Mouse (Mus musculus) urinary bladder, adult 18-20 months (tissue): ENCODE measurements around the gene Asl.
"Not testable (repeated sequence)": the region's sequence is repeated elsewhere in the genome, so short reads cannot be mapped to it uniquely, and the experiment has no call there.

Source experiments
- DNase-seq, 2 experiments: peaks; one replicate each; pipeline ENCODE4 v3.0.0; 2022; ENCODE audit warnings: low spot score in 2 of 2, mixed read lengths in 2 of 2

Gene Asl

DNA sequence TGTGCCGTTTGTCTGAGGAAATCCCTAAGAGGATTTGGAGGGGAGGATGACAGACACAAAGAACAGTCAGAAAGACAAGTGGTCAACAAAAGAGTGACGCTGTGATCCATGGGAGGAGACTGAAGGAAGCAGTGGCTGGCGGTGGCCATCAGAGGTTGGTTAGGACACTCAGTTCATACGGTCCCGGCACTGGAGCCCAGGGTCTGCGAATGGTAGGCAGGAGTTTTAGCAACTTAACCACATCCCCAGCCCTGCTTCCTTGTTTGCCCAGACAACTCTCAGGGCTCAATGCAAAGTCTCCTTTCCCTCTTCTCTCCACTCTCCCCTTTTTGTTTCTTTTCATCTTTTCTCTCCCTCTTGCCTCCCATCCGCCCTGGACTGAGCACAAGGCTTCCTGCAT, 17.1 kb upstream of the Asl start:
- DNase-seq = no peak

DNA sequence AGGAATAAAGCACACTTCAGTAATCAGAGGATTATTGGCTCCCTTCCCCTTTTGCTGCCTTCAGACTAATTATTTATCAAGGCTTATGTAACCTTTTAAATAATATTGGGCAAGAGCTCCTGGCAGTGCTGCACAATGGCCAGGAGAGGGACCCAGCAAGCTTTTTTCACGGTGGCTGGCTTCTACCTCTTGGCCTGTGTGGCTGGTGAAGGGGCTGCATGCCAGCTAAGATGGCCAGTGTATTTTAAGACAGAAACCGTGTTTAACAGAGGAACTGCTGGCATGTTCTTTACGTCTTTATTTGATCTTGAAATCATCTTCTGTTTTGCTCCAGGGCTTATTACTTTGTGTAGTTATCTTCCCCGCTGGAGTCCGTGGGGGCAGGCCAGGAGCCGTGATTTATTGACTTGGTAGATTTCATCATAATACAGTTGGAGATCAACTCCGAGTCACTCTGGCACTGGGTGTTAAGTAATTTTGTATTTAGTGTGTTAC, 15.2 kb upstream of the Asl start:
- peak in 1 of 2 experiments; percentile 54 for DNase-seq

DNA sequence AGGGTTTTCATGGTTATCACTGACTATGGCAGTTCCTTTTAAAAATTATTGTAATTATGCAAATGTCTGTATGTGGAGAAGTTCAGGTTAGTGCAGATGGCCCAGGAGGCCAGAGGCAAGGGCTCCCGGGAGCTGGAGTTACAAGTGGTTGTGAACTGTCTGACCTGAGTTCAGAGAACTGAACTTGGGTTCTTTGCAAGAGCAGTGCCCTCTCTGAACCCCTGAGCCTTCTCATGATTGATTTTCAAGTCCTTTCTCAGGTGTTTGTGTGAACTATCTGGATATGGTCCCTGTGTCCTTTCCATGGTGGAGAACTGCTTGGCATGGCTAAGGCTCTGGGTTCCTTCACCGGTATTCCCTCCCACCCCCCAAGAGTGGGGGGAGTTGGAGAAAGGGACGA, 14.7 kb upstream of the Asl start:
- no peak for DNase-seq

DNA sequence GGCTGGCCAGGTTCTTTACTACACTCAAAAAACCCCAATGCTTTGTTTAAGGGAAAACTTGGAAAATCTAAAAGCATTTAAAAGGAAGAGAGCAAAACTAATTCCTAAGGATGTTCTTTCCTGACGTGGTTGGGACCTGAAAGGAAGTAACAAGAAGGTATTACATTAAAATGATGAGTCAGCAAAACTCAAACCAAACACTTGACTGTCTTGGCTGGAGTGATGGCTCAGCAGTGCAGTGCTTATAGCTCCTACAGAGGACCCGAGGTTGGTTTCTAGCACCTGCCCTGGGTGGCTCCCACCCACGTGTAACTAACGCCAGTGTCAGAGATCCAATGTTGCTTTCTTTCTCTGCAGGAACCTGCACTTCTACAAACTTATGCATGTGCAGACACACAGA, 12.2 kb upstream of the Asl start:
- DNase-seq = no peak

DNA sequence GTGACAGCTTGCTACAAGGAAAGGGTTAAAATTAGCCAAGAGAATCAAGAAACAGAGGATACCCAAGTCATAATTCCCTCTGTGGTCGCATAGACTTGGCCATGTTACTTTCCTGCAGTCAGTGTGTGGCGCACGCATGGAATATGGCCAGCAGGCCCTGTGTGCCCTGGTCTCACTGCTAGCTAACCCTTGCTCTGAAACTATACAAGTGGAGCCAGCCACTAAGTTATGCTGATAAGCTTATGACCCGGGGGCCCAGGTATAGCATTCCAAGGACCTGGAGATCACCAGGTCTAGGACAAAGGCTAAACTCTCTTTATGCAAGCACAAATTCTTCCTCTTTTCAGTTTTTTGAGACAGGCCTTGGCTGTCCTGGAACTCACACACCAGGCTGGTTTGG, 11.8 kb upstream of the Asl start:
- no peak for DNase-seq

DNA sequence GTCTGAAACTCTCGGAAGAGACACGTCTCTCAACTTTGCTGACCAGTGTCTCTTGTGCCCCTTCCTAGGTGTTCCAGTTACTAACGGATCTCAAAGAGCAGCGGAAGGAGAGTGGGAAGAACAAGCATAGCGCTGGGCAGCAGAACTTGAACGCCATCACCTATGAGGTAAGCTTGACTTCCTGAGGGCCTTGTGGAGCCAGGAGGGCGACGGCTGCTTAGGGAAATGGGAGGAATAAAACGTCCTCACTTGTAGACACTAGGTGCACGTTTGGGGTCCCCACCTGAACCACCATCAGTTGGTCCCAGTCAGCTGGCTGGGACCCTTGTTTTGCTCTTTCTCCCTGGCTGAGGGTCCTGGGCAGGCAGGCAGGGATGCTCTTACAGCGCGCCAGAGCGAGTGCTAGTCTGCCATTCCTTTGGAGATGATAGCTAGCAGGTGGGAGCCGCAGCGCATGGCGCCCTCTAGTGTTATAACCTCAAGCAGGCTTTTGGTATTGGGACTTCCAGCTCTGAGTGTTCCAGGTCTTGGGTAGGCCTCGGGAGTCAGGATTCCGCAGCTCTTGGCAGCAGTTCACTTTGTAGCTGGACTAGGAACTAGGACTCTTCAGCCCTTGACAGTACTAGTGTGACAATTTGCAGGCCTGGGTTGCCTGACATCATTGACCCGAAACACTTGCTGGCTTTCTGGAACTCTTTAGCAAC, 8.9 kb upstream of the Asl start:
- DNase-seq = peak in 1 of 2 experiments; percentile 41

DNA sequence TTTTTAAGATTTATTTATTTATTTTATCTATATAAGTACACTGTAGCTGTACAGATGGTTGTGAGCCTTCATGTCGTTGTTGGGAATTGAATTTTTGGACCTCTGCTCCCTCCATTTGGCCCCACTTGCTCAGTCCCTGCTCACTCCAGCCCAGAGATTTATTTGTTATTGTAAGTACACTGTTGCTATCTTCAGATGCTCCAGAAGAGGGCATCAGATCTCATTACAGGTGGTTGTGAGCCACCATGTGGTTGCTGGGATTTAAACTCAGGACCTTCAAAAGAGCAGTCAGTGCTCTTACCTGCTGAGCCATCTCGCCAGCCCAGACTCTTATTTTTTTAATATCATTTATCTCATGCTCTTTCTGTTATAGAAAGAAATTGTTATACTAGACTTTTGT, 7.3 kb upstream of the Asl start:
- DNase-seq = not testable (repeated sequence)

DNA sequence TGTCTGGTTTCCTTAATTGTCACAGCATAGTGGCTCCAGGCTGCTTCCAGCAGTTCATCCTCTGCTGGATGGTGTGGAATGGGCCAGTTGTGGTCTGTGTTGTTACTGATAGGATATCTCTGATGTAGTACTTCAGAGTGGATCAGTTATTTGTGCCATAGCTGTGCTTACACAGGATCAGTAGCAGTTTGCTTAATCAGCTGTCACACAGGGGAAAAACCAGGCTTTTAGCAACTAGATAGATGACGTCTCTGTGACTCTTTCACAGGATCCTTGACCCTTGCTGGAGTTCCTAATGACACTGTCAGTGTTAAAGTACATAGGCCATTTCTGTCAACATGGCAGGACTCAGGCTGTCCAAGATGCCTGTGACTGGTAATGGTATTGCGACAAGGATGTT, 4.8 kb upstream of the Asl start:
- DNase-seq = no peak

DNA sequence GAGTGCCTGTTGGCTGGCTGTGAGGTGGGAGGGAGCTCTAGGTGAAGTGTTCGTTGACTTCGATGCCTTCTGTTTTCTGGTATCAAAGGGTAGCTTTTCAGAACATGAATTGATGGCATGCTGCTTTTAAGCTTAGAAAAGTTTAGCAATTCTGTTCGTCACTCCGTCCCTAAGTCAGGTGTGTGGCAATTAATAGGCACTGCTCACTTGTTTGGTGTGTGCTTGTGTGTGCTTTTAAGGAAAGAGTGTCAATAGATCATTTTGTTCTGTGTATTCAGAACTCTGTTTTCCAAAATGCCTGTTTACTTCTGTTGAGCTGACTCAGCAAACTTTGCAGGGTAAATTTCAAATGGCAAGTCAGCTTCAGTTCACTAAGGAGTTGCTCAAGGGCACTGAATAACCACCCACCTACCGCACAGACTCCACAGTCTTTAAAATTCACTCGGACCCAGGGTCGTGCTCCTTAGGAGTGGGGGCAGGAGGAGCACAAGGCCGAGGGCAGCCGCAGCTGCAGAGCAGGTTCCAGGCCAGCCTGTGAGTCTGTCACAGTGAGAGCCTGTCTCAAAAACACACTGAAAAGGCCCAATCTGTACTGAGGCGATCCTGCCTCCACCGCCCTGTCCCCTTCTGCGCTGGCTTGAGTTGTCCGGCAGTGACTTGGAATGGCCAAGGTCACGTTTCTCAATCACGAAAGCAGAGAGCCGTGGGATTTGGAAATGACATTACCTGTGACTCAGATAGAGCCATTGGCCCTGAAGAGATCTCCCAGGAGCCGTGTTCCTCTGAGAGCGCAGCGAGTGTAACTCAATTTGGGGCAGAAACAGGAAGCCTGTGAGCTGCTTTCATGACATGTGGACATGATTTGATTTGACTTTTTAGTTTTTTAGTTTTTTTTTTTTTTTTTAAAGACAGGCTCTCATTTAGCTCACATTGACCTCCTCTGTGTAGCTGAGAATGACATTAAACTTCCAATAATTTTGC, 2.7 kb upstream of the Asl start:
- DNase-seq = no peak

DNA sequence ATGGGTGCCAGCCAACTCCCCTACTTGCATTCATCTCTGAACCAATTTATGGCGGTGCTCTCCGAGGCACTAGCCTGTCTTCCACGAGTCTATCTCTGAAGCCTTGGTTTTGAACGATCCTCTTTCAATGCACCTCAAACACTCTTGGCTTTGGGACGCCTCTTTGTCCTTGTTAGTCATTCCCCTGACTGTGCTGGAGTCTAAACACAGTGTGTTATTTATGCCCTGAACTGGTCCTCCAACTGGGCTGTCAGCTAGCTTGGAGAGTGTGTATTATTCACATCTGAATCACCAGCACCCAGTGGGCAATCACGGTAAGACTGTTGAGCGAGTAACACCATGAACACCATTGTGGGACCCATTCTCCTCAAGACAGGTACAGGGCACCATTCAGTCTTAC, 1.4 kb downstream of the Asl start:
- no peak for DNase-seq

DNA sequence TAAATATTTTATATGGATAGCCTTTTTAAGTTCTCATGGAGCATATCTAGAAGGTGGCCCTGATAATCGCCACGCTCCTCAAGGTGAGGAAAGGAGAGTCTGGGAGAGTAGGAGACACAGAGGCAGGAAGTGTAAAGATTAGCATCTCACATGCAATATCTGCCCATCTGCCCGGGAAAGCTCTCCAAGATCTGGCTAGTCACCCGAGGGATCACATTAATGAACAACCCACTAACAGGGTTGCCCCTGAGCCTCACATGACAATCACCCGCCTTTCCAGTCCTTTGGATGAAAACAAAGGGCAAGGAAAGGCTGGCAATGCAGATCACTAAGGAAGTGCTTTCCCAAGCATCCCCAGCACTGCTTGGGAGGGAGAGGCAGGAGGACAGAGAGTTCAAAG, 1.9 kb downstream of the Asl start:
- no peak for DNase-seq

DNA sequence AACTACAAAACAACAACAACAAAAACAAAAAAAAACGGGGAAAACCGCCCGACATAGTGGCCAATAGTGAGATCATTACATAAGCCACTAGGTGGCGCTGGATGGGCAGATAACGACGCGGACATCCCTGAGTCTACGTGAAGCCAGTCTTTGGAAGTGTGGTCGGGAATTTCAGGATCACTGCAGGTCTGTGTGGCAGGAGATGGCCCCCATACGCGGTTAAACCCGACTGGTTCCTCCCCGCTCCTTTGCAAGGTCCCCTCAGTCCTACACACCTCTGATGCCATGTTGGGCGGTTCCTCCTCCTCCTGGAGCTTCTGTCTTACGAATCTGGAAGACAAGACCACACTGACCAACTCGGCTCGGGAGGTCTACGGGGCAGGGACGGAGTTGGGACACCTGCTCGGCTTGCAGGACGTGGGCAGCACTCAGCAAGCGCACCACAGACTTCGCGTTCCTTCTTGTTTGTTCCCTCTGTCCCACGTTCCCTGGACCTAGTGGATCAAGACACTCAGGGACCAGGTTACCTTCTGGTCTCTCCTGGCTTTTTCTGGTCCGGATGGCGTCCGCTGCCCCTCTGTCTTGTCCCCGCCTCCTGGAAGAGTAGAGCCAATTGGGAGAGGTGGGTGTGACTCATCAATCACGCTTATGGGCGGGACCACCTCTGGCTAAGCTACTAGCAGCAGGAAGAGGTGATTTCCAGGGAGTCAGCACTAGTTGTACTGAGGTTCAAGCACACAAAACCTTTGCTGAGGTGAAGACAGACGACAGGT, 5.1 kb downstream of the Asl start:
- peak; percentile 76 to 87 for DNase-seq

DNA sequence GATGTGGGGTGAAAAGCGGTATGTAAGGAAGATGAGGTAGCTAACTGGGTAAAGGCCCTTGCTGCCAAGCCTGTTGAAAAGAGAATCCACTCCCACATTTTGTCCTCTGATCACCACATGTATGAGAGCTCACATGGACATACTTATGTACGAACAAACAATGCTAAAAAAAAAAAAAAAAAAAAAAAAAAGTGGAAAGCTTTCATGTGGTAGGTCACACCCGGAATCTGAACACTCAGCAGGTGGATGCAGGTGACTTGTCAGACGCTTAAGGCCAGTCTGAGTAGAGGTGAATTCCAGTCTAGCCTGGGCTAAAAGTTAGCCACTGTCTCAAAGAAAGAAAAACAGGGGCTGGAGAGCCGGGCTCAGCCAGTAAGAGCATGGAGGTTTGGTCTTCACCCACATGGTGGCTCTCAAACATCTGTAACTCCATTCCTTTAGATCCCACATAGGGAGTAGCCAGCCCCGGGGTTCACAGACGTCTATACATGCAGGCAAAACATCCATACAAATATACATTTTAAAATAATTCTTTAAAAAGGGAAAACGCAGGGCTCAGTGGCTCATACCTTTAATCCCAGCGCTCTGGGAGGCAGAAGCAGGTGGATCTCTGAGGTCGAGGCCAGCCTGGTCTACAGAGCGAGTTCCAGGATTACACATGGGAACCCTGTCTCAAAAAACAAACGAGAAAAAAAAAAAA, 5.8 kb downstream of the Asl start:
- DNase-seq = no peak

DNA sequence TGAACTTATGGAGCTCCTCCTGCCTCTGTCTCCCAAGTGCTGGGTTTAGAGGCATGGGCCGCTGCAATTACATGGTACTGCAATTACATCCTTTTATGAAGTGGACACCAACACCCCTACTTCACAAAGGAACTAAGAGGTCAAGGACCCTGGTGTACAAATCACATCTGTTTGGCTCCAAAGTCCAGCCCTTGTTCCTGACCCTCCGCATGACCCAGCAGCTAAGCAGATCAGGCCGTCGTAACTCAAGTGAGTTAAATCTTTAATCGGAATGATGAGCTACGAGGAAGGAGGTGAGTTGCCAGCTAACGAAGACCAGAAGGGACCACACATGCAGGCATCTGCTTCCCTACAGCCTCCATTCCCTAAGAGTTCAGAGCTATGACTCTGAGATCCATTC, 6.7 kb downstream of the Asl start:
- no peak for DNase-seq

DNA sequence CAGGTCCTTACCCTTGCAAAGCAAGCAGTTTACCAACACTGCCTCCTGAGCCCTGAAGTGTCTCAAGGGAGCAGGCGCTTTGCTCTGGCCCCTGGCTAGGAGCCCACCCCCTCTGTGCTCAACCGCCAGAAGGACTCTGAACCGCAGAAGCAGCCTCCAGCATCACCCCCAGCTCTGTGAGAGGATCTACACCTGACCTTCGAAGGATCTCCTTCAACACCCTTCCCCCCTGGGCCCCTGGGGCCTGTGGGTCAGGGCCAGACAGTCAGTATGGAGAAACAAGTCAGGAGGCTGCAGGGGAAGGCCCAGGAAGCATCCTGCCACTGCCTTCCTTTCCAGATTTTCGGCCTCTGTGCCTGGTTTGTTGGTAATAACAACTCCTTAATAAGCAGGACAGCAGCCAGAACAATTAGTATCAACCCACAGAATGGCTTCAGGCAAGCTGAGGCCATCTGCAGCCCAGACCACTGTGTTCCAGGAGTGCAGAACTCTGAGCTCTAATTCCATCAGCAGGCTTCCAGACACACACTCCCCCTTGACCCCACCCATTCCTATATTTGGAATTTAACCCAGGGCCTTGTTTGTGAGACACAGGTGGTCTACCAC, 7.6 kb downstream of the Asl start:
- DNase-seq = no peak

DNA sequence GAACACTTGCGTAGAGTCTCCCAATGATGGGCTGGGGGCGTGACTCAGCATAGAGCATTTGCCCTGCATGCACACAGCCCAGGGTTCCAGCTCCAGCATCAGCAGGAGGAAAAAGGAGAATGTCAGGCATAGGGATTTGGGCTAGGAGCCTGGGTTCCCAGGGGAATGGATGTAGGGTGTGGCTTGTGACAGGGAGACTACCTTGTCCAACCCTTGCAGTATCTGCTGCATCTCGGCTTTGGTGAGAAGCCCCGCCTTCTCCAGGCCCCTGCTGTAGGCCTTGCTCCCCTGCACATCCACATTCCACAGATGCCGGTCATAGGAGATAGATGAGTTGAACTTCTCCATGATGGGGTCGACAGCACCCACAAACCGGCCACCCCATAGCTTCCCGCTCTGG, 9.6 kb downstream of the Asl start:
- DNase-seq = no peak

DNA sequence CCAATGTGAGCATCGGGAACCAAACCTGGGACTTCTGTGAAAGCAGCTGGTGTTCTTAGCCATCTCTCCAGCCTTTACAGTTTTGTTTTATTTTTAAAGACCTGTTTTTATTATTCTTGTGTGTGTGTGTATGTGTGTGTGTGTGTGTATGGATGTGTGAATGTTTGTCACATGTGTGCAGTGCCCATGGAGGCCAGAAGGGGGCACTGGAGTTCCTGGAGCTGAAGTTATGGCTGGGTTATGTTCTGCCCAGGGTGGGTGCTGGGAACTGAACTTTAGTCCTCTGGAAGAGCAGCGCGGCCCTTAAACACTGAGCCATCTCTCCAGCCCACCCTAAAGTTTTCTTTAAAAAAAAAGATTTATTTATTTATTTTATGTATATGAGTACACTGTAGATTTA, 13.9 kb downstream of the Asl start:
- DNase-seq = no peak

DNA sequence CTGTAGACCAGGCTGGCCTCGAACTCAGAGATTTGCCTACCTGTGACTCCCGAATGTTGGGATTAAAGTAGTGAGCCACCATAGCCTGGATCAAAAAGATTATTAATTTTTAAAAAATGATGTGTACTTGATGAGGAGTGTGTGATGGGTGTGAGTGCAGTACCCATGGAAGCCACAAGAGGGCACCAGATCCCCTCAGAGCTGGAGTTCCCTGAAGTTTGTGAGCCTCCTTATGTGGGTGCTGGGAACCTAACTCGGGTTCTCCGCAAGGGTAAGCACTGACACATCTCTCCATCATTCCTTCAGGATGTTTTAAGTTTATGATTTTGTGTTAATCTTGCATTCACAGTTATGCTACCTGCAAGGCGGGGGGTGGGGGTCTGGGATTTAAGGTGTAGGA, 18.1 kb downstream of the Asl start:
- no peak for DNase-seq

DNA sequence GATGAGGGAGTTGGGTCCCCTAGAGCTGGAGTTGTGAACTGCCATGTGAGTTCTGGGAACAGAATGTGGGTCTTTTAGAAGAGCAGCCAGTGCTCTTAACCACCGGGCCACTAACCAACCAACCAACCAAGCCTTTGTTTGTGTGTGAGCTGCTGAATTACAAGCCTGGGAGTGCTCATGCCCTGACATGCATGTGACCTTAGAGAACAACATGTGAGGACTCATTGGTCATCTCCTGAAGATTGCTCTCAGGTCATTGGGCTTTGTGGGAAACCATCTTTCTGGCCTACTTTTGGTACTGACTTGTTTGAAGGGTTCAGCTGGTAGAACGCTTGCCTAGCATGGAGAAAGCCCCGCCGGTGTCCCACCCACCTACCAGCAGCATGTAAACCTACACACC, 19.3 kb downstream of the Asl start:
- DNase-seq = no peak

DNA sequence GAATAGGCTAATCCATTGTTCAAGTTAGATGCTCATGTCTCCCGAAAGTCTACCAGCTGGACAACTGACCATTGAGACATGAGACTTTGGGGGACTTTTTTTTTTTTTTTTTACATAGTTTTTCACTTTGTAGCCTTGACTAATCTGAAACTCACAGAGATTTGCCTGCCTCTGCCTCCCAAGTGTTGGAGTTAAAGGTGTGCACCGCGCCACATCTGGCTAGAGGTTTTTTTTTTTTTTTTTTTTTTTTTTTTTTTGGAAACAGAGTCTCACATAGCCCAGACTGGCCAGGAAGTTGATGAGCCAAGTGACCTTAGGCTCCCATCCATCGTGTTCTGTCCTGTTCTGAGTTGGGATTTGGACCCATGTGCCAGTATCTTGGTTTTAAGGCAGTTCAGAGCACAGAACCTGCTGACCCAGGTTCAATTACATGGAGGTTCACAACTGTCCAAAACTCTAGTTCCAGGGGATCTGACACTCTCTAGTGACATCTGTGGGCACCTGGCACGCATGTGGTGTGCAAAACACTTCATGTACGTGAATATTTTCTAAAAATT, 20.9 kb downstream of the Asl start:
- no peak for DNase-seq

DNA sequence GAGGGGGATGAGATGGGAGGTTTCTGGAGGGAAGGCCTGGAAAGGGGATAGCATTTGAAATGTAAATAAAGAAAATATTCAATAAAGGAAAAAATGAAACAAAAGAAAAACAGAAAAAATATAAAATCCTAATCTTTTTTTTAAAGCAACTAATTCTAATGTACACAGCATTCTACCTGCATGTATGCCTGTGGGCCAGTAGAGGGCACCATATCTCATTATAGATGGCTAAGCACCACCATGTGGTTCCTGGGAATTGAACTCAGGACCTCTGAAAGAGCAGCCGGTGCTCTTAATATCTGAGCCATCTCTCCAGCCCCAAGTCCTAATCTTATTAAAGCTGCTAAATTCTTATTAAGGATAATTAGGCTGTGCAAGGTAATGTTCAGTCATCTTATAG, 21.7 kb downstream of the Asl start:
- no peak for DNase-seq
